Mouse (Mus musculus) testis, postnatal 14 days (tissue): ENCODE results near the gene Eva1b.

Experiments
- DNase-seq: peaks from one replicate; pipeline ENCODE4 v3.0.0; 2021; ENCODE audit warnings: low spot score

The Eva1b gene

DNA sequence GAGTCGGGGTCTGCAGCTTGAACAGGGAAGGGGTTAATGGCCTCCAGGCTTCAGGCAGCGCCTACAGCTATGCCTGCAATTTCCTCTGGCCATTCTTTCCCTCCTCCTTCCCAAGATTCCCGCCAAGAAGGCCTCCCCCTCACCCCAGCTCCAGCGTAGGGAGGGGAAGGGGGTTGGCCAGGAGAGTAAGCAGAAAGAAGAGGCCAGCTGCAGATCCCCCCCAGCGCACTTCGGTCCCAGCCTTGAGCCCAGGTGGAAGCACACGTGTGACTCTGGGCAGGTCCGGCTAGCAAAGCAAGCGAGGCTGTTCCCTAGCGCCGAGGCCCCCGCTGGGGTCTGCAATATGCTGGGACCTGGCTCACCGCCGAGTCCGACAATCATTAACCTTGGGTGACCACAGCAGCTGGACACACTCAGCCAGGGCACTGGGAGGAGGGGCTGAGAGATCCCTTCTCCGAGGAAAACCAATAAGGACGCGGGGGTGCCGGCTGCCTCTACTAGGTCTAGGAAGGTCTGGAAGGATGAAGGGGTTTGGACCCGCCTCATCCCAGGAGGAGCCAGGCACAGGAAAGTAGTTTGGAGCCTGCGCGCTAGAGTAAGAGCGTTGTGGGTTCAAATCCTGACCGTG is at the start of gene Eva1b:
Gene Eva1b (plus strand): TSS at position 212 of the 628 bp plus-strand sequence.
- DNase-seq, result peak; percentile 82

DNA sequence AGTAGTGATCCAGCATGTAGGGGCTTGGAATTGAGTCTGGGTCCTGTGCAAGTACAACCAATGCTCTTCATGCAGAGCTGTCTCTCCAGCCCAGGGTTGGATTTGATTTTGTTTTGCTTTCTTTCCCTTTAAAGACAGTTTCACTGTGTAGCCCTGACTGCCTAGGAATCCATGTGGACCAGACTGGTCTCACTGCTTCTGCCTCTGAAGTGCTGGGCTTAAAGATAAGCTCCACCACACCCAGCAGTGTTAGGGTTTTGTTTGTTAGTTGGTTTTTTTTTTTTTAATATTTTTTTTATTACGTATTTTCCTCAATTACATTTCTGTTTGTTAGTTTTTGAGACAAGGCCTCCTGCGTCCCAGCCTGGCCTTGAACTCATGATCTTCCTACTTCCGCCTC is 48.2 kb upstream of the Eva1b start:
- no peak for DNase-seq

DNA sequence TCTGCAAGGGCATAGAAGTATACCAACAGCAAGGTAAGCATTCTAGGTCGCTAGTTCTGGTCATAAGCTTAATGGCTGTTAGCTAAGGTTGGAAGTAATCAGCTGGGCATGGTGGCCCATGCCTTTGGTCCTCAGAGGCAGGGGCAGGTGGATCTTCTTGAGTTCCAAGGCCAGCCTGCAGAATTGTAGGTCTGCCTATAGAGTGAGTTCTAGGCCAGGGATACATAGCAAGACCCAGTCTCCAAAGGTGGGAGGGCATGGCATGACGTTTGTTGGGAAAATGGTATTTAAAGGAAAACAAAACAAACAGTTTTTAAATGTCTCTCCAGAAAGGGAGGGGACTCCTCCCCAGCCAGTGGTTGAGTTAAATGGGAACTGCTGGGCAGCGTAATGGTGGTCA is 46.8 kb upstream of the Eva1b start:
- DNase-seq, result no peak

DNA sequence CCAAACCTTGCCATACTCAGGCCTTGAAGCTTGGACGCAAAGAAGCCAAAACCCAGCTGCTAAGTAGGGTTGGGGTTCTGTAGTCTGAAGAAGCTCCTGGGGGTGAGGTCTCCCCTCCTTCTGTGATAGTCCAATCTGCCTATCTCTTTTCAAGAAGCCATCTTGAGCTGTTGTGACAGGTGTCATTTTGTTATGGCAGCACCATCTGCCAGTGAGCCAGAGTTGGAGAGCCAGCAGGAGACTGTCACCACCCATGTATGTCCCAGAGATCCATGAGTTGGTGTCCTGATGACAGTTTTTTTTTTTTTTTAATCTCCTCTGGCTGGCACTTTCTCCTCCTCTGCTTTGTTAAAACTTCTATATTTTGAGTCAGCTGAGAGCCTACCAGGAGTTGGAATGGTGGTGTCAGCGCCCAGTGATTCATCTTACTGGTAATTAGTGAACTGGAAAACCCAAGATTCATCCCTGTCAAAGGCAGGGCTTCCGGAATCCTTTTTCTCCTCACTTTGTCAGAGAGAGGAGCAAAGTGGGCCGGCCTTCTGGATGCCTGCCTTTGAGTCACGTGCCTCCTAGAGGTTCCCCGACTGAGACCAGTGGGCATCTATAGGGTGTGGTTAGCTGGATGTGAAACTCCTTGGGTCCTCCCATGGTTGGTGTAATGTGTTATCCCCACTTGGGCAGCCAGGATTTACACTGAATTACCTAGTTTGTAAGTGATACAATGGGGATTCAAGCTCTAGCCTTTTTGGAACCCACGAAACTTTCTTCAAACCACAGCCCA is 45.3 kb upstream of the Eva1b start:
- DNase-seq, result no peak

DNA sequence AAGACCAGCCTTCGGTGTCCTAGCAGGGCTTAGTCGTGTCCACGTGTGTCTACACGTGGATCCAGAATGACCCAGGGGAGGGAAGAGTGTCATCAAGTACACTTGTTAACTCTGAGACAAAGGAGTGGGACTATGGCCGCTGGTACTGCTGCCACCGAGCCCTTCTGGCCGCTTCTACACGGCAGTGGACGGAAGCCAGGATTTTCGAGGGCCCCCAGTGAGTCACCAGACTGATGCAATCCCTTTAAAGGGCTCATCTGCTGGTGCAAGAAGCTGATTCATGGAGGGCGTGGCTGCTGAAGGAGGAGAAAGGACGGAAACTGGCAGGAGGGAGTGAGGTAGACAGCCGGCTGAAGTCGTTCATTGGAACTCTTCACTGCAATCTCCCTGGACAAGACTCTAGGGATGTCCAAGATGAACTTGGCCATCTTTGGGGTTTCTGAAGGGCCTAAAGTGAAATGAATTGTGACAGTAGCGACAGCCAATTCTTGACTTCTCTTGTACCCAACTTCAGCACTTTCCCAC is 44.4 kb upstream of the Eva1b start:
- DNase-seq, result peak; percentile 79

DNA sequence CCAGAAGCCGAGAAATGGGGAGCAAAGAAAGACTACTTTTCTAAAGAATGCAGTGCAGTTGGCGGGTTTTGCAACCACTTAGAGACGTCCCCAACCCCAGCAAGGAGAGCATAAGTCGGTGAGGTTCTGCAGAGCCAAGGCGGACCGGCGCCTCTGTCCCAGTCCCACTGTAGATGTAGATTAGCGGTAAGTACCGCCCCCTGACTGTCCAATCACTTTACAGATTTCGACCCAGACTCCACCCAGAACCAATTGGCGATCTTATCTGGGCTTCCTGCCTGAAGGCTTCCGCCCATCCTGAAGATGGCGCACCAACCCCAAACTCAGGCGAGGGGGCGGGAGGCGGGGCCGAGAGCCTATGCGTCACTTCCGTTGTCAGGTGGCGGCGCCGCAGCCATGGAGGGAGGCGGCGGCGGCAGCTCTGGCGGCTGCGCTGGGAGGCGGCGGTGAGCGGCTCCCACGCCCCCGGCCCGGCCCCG is 43.9 kb upstream of the Eva1b start, which contains the start of gene Stk40:
Gene Stk40 (plus strand): TSS at position 368 of the 479 bp plus-strand sequence.
- peak; percentile 96 for DNase-seq

DNA sequence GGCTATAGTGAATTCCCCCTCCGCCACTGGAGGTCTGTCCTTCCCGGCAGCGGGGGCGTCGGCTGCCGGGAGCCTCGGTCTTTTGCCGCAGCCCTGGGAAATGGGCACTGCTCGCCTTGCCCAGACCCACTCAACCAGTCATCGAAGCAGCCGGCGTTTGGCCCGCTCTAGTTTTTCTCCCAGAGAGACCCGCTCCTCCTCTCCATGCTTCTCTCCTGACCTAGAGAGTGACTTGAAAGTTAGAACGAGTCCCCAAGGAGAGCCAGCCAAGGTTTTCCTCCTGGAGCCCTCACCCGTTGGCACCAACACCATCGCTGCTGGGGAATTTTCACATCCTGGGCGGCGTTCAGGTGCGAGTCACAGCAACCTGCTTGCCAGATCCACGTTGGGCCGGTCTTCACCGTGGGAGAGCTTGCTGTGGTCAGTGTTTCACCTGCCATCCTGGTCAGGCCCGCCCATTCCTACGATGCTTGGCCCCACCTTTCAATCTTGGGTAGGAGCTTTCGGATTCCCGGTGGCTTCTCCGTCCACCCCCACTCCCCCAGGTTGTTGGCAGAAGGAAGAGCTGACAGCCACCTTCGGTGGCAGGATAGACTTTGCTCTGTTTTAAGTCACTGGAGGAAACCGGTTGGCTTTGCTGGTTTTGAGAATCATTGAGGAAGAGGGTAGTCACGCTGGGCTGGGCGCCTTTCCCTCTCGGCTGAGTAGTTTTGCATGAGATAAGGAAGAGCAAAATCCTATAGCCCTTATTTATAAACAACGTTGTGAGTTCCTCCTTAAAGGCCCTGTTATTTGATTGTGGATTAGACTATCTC is 43.1 kb upstream of the Eva1b start:
- peak; percentile 46 for DNase-seq

DNA sequence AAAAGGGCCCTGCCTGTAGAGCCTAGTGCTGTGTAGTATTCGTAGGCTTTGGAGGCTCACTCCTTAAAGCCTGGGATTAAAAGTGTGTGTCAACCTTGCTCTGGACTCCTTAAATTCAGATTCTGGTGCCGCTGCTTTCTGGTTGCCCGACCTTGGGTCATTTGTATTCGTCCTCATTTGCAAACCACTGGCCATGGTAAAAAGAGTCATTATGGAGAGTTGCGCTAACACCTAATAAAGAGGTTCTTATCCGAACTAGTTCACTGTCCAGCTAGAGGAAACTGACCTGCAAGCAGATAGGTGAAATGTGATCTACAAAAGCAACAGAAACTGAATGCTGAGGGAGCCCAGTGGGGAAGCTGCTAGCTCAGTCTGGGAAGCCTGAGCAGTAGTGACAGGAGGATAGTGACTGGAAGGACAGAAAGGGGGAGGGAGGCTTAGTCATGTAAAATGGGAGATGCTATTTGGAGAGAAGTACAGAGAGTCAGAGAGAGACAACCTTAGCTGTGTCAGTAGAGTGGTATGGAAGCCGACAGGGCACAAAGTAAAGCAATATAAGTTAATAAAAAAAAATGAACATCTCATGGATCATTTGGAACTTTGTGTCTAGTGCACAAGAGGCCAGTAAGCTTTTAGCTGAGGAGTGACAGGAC is 42.3 kb upstream of the Eva1b start:
- no peak for DNase-seq

DNA sequence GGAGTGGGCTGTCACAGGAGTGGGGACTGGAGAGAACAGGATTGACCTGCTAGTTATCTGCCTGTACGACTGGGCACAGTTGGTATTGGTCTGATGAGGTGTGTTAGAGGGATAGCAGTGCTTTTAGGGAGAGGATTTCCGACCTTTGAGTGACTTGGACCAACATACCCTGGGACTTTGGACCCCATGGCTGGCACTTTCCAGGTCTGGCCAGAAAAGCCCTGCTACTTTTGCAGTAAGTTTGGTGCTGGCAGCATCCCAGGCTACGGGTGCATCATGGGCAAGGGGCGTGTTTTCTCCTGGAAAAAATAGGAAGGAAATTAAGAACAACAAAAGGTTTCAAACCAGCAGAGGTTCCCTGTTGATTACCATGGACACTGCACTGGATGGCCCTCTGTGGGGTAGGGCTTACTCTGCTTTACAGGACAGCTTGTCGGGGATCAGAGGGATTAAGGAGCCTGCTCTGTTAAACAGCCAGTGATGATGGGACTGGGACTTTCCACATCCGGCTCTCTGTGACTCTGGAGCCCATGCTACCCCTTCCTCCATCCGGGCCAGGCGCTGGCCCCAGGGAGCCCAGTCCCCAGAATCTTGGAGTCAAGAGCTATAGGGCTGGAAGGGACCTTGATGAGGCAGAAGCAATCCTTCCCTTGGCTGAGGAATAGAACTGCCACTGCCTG is 39.3 kb upstream of the Eva1b start:
- no peak for DNase-seq

DNA sequence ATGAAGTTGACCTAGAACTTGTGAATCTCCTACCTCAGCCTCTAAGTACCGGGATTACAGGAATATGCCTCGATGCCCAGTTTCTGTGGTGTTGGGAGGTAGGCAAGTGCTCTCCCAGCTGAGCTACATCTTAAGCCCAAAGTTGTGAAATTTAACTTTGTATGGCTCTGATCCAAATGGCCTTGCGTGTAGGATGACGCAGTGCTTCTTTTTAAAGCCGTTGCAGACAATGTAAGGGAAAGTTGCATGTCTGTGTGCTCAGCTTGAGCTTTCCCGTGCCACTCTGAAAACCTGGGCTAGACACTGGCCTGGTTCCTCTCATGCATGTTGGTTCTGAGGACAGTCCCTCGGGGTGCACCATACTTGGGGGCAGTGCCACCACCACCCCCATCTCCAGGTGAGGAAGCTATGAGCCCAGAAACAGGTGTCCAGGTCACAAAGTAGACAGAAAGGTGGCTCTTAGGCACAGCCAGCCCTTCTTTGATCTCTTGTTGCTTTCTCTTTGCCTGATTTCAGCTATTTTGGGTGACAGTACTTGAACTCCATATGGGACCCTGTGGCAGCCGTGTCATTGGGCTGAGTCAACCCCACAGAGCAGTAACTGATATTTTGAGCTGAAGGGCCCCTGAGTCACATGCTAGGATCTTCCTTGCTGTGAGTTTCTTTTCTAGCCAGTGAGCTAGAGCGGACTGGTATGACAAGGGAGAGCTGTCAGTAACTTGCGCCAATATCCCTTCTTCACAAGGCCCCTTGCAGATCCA is 37.8 kb upstream of the Eva1b start:
- no peak for DNase-seq

DNA sequence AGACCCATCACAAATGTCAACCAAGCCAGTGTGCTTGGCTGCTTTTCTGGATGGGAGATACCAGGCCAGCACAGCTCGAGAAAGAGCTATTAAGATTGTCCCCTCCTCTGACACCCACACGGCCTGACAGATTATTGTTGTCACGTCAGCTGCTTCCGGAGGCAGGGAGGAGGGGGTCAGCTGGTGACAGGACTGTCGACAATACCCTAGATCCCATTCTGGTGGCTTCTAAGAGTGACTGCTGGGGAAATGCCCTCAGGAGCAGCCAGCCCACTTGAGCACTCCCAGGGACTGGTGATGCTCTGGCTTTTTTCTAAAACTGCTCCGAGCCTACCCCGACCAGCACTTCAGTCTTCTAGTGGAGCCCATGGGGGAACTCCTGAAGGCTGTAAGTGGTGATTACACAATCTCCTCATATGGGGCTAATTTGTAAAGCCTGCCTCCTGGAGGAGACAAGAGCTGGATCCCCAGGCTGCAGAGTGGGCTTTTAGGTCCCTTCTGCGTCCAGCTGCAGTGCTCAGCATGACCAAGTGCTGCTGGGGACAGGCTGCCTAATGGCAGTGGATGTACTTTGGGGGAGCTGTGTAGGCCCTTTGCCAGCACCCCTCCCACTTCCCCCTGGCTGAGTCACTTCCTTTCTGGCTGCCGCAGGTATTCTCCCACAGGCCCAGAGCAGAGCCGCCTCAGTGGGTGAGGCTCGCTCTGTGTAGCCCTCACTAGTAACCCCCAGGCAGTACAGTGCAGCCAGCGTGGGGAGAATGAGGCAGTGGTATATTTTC is 37.0 kb upstream of the Eva1b start:
- peak; percentile 52 for DNase-seq

DNA sequence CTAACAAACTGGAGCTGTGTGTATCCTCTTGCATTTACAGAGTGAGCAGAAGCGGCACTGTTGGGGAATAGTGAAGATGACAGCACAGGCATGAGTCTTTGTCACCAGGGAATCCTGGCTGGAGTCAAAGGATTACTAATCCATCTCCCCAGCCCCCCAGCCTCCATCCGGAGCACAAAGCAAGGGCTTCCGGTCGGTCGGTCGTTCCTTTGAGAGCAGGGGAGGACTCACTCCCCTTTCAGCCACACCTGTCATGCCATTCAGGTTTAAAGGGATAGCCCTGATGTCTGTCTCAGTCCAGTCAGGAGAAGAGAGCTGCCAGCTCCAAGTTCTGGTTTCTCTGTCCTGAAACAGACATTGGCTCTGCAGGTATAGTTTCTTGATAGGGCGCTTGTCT is 36.4 kb upstream of the Eva1b start:
- DNase-seq, result no peak

DNA sequence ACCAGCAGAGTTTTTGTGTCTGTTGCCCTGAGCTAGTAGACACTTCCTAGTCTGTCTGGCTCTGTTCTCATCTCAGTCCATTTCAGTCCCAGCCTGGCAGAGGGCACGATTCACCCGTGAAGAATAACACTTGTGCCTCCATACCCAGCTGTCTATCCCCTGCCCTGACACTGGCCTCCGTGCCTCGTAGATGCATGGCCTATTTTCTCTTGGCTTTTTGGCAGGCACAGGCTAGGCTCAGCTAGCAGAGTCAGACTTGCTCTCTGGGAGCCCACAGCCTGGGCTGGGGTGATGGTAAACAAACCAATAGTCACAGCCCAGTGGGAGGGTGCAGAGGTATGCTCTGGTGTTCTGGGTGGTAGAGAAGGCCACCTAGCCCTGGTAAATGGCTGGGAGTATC is 34.3 kb upstream of the Eva1b start:
- DNase-seq, result no peak

DNA sequence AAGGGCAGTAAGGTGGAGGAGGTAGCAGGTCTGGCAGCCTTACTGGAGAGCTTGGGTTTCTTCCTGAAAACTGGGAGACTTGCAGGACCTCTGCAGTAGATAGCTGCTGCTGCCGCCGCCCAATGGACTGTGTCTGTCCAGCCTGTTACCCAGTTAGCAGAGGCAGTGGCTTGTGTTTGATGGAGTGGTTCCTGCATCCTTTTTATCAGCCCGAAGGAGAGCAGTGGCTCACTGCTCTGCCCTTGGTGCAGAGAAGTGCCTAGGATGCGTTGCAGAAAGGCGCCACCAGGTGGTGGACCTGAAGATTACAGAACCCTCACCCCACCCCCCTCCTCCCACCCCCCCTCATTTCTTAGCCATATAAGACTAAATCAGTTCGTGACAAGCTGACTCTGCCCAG is 33.6 kb upstream of the Eva1b start:
- DNase-seq, result no peak

DNA sequence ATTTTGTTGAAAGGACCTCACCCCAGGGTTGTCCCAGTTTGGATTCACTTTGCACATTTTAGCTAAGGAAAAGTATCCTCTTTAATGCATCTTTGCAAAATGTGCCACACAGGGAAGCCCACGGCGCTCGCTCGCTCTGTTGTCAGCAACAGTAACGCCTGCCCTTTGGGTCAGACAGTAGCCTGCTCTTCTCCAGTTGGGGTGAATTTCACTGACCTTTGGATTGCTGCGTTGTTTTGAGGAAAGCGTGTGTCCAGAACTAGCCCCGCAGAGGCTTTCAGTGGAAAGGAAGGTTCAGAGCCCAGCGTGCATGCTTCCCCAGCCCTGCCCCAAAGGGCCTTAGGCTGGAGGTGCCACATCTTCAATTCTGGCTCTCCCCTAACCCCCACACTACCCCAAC is 32.1 kb upstream of the Eva1b start:
- DNase-seq, result no peak

DNA sequence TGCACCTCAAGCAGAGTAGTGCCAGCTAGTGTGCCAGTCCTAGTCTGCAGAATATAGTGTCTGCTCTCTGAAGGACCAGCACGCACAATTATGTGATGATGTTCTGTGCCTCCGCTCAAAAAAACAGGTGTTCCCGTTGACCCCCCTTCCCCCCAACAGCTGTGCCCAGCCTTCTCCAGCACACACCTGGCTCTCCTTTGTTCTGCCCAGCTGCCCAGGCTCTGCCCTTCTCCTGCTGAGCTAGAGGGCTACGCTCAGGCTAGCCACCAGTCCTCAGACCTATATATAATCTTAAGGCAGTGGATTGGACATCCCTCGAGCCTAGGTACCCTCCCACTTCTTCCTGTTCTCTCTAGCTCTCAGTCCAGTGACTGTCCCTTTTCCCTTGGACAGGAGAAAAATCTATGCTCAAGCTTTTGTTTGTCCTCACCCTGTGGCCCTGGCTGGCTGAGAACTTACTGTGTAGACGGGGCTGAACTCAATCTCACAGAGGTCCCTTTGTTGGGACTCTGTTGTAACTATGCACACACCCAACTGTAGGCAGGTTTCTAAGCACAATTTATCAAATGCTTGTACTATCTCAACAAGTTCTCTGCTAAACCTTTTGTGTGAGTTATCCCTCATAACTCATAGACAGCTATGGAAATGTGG is 31.5 kb upstream of the Eva1b start:
- DNase-seq, result no peak

DNA sequence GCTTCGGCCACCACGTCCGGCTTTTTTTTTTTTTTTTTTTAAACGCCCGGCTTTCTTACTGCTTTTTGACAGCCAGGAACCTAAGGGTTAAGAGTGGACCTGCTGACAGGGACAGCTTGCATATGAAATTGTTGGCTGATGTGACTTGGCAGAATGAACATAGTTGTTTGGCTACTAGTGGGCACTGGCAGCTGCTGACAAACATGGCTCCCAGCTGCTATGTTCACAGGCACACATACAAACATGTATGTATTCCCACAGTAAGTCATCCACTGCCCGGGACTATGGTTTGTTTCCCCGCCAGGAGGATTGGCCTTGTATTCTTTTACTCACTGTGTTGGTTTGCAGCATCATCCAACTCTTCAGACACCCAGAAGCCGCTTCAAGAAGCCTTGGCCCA is 30.4 kb upstream of the Eva1b start:
- DNase-seq, result no peak

DNA sequence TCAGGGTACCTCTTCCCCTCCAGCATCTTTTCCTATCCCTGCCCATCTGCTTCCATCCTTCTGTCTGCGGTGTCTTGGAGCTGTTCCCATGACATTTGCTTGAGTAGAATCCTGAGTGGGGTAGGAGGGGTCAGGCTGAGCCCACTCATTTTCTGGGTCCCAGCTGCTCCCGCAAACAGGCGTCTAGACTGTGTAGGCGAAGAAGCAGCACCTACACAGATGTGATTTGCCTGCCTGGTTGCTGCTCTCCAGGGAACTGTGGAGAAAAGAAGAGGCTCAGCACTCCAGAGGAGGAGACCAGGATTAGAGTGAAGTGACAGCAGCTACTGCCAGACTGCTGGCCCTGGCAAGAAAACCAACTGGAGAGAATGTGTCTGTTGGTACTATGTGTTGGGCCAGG is 28.9 kb upstream of the Eva1b start:
- no peak for DNase-seq

DNA sequence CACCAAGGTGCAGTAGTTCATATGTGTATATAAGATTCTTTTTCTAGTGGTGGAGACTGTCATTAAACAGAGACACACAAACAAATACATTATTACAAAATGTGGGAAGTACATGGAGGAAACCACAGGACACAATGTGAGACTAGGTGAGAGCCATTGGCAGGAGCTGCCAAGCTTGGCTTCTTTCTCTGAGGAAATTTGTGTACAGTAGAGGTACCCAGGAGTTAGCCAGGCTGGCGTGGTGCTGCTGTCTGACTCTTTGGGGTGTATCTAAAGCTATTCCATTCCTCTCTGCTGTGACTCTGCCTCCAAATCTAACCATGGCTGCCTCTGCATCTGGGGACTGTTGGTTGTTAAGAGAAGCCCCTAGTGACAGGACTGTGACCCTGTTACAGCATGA is 28.5 kb upstream of the Eva1b start:
- no peak for DNase-seq
